Mouse (Mus musculus): ENCODE results near the gene Gng10. TPM values are rescaled to one million over a fixed set of nuclear protein-coding genes. Genes with fewer than 3 reads are reported as not detected.

Gng10 gene
- total RNA-seq, 2 experiments from 2014 or later: 91.5 to 100 TPM

Other genes with a start within 250 kb of the Gng10 start
- gene Olfr267, start 247.4 kb upstream of the Gng10 start, total RNA-seq (2021): under 1 TPM; 0.15 to 0.28 TPM
- 100 to 1,000 TPM; 116 to 132 TPM for gene Ecpas, start 122.3 kb upstream of the Gng10 start, total RNA-seq (2021)
- 10 to 100 TPM; 40.8 to 42.0 TPM for gene Zkscan16, start 91.5 kb upstream of the Gng10 start, total RNA-seq (2021)
- gene Ptgr1, start 48.0 kb upstream of the Gng10 start, total RNA-seq (2021): 1 to 10 TPM; 2.9 to 3.2 TPM
- gene Dnajc25, start 40.0 kb upstream of the Gng10 start, total RNA-seq (2021): 1 to 10 TPM; 5.5 to 5.8 TPM
- 1 to 10 TPM in 1 of 2 experiments, under 1 TPM in 1; 0.66 to 5.9 TPM for gene Gm20503, start 31.9 kb upstream of the Gng10 start, total RNA-seq (2021)
- gene AI481877, start 103.9 kb downstream of the Gng10 start, total RNA-seq (2021): not detected
- gene Ugcg, start 154.2 kb downstream of the Gng10 start, total RNA-seq (2021): 10 to 100 TPM; 71.5 to 72.6 TPM

All from layer of hippocampus, postnatal 25 days (tissue).